24 mouse cellular contexts compared by ENCODE assay signal in genomic region chr9:105537473-105537872, GRCm38 (mm10). TPM values are rescaled to one million over a fixed set of nuclear protein-coding genes. Genes with fewer than 3 reads are reported as not detected.
DNase-seq lines count a peak whose midpoint lies in the region; ATAC-seq and TF ChIP-seq lines count a peak whose summit lies in the region.
"Had no signal": no experiment of that assay in that cellular context is flagged by ENCODE, and none has a peak within 500 bp of the region (broad histone marks: within the 10 kb centered on the region; RNA-seq: fewer than 3 reads in every experiment).

No protein-coding gene starts in this region.

- 0 out of 2 replicates have a peak overlapping the region, but pooled peaks have one; percentile 5 for H3K27ac ChIP-seq in neural tube, embryonic 13.5 days (replicated peaks)
- no peak overlapping the region for H3K27ac ChIP-seq in intestine, postnatal 0 days (ENCODE audit: low read depth, low read length)
- peak overlapping the region; percentile 77 for H3K27ac ChIP-seq in stomach, embryonic 16.5 days (ENCODE audit: low read length)
- H3K27ac ChIP-seq in liver, embryonic 12.5 days = no peak overlapping the region
- H3K27ac ChIP-seq in hindbrain, embryonic 16.5 days (ENCODE audit: low read depth, low read length) = no peak overlapping the region
- H3K27ac ChIP-seq: heart, embryonic 15.5 days; midbrain, embryonic 15.5 days had no signal

- H3K9me3 ChIP-seq in neural tube, embryonic 13.5 days = no peaks in the 10 kb centered on the region
- no peaks in the 10 kb centered on the region for H3K9me3 ChIP-seq in intestine, postnatal 0 days (ENCODE audit: control insufficient read depth)
- H3K9me3 ChIP-seq in stomach, embryonic 16.5 days (replicated peaks; ENCODE audit: control insufficient read depth, low read length) = no peaks in the 10 kb centered on the region
- no peaks in the 10 kb centered on the region for H3K9me3 ChIP-seq in liver, embryonic 12.5 days (replicated peaks)
- no peaks in the 10 kb centered on the region; the same call in 1 of the 2 replicates for H3K9me3 ChIP-seq in hindbrain, embryonic 16.5 days (ENCODE audit: control insufficient read depth, low read length)
- H3K9me3 ChIP-seq: heart, embryonic 15.5 days; midbrain, embryonic 15.5 days had no signal

- 31% methylated on average over 8 of the region's 8 CpGs for WGBS in neural tube, embryonic 13.5 days
- 27% methylated on average over 8 of the region's 8 CpGs for WGBS in intestine, postnatal 0 days
- 36% methylated on average over 8 of the region's 8 CpGs for WGBS in stomach, embryonic 16.5 days
- WGBS in liver, embryonic 12.5 days (ENCODE audit: insufficient replicate concordance) = 50% methylated on average over 8 of the region's 8 CpGs
- WGBS in hindbrain, embryonic 16.5 days = 28% methylated on average over 8 of the region's 8 CpGs

- H3K4me1 ChIP-seq in neural tube, embryonic 13.5 days (replicated peaks) = peaks cover 18% of the 10 kb centered on the region
- no peaks in the 10 kb centered on the region for H3K4me1 ChIP-seq in intestine, postnatal 0 days (replicated peaks; ENCODE audit: control insufficient read depth, insufficient read depth, low read length)
- H3K4me1 ChIP-seq in stomach, embryonic 16.5 days (ENCODE audit: control insufficient read depth, insufficient read depth, low read length) = no peaks in the 10 kb centered on the region; the same call in 1 of the 2 replicates
- no peaks in the 10 kb centered on the region for H3K4me1 ChIP-seq in liver, embryonic 12.5 days
- peaks cover 5% of the 10 kb centered on the region for H3K4me1 ChIP-seq in hindbrain, embryonic 16.5 days (ENCODE audit: control insufficient read depth, insufficient read depth, low read depth, low read length)

- H3K36me3 ChIP-seq in neural tube, embryonic 13.5 days = no peaks in the 10 kb centered on the region
- no peaks in the 10 kb centered on the region for H3K36me3 ChIP-seq in intestine, postnatal 0 days (ENCODE audit: control insufficient read depth, insufficient read depth)
- no peaks in the 10 kb centered on the region for H3K36me3 ChIP-seq in stomach, embryonic 16.5 days (ENCODE audit: control insufficient read depth, insufficient read depth, low read length)
- H3K36me3 ChIP-seq in liver, embryonic 12.5 days = no peaks in the 10 kb centered on the region
- H3K36me3 ChIP-seq in hindbrain, embryonic 16.5 days (ENCODE audit: control insufficient read depth, insufficient read depth, low read length) = no peaks in the 10 kb centered on the region
- H3K36me3 ChIP-seq: heart, embryonic 15.5 days; midbrain, embryonic 15.5 days had no signal

- no peak overlapping the region for H3K4me3 ChIP-seq in neural tube, embryonic 13.5 days
- no peak overlapping the region for H3K4me3 ChIP-seq in intestine, postnatal 0 days (ENCODE audit: low read depth, low read length)
- no peak overlapping the region for H3K4me3 ChIP-seq in stomach, embryonic 16.5 days (replicated peaks; ENCODE audit: low read length)
- no peak overlapping the region for H3K4me3 ChIP-seq in liver, embryonic 12.5 days
- H3K4me3 ChIP-seq in hindbrain, embryonic 16.5 days (ENCODE audit: low read length) = no peak overlapping the region
- H3K4me3 ChIP-seq: heart, embryonic 15.5 days; megakaryocyte, embryonic 14.5 days; midbrain, embryonic 15.5 days; myocyte had no signal

- DNase-seq in neural tube, embryonic 10.5 days (ENCODE audit: extremely low spot score, low spot score) = no peak
- peak; percentile 41 for DNase-seq in brain, adult 2 months (ENCODE audit: low read depth, low spot score)
- DNase-seq: cerebellum, adult 11-12 months; cerebellum, postnatal 25 days; embryo, embryonic 11 days; gastrocnemius, postnatal 14 days; heart, adult 18-20 months; kidney, adult 8-10 months; kidney, postnatal 4 days; liver; liver, postnatal 0 days; lung, postnatal 10 days; thymus, postnatal 25 days had no signal

- ATAC-seq in neural tube, embryonic 13.5 days (ENCODE audit: low read depth) = no peak
- ATAC-seq in intestine, postnatal 0 days = peak; percentile 66
- peak; percentile 66; the same call in 1 of the 2 replicates for ATAC-seq in stomach, embryonic 16.5 days (ENCODE audit: insufficient read depth, low FRiP score)
- ATAC-seq in liver, embryonic 12.5 days = no peak
- no peak for ATAC-seq in hindbrain, embryonic 16.5 days
- ATAC-seq: activated CD4-positive, CD25-positive, alpha-beta regulatory T cell, adult 4 months; liver, postnatal 0 days; midbrain, embryonic 15.5 days; Patski had no signal

- no peak overlapping the region for H3K9ac ChIP-seq in neural tube, embryonic 13.5 days
- no peak overlapping the region for H3K9ac ChIP-seq in intestine, postnatal 0 days (ENCODE audit: low read depth, low read length)
- H3K9ac ChIP-seq in stomach, embryonic 16.5 days (ENCODE audit: low read length) = no peak overlapping the region
- no peak overlapping the region for H3K9ac ChIP-seq in liver, embryonic 12.5 days
- no peak overlapping the region for H3K9ac ChIP-seq in hindbrain, embryonic 16.5 days (ENCODE audit: low read depth, low read length)
- H3K9ac ChIP-seq: heart, embryonic 15.5 days; liver, postnatal 0 days; midbrain, embryonic 15.5 days had no signal

- H3K4me2 ChIP-seq in neural tube, embryonic 13.5 days = no peak overlapping the region
- H3K4me2 ChIP-seq in intestine, postnatal 0 days (replicated peaks; ENCODE audit: low read depth) = no peak overlapping the region
- no peak overlapping the region for H3K4me2 ChIP-seq in stomach, embryonic 16.5 days (ENCODE audit: low read depth, low read length)
- no peak overlapping the region for H3K4me2 ChIP-seq in liver, embryonic 12.5 days
- H3K4me2 ChIP-seq in hindbrain, embryonic 16.5 days (ENCODE audit: low read length) = no peak overlapping the region
- H3K4me2 ChIP-seq: heart, embryonic 15.5 days; midbrain, embryonic 15.5 days had no signal

- no peaks in the 10 kb centered on the region for H3K27me3 ChIP-seq in neural tube, embryonic 13.5 days
- no peaks in the 10 kb centered on the region for H3K27me3 ChIP-seq in intestine, postnatal 0 days (replicated peaks; ENCODE audit: control insufficient read depth, insufficient read depth, low read length)
- H3K27me3 ChIP-seq in stomach, embryonic 16.5 days (ENCODE audit: control insufficient read depth, insufficient read depth, low read length) = no peaks in the 10 kb centered on the region
- H3K27me3 ChIP-seq in liver, embryonic 12.5 days (replicated peaks) = no peaks in the 10 kb centered on the region
- no peaks in the 10 kb centered on the region for H3K27me3 ChIP-seq in hindbrain, embryonic 16.5 days (replicated peaks; ENCODE audit: control insufficient read depth, insufficient read depth, low read length)
- H3K27me3 ChIP-seq: heart, embryonic 15.5 days; megakaryocyte, embryonic 14.5 days; midbrain, embryonic 15.5 days; Patski had no signal

- no peak for TF ChIP-seq CTCF in intestine, postnatal 0 days (IDR thresholded peaks at IDR 0.05; ENCODE audit: low read depth)

RNA-seq across cellular contexts. Expression of gene Atp2c1, which starts 10.4 kb away (rescaled TPM):
- polyA plus RNA-seq in neural tube, embryonic 13.5 days (2015; fragmentation: Nextera tagmentation; extraction: Ambion mirVana) = 97.1 and 100 TPM in 2 replicates
- 22.9 and 26.9 TPM in 2 replicates for polyA plus RNA-seq in intestine, postnatal 0 days (2015; fragmentation: Nextera tagmentation; extraction: Ambion mirVana)
- 58.0 and 62.7 TPM in 2 replicates for polyA plus RNA-seq in stomach, embryonic 16.5 days (2015; fragmentation: Nextera tagmentation; extraction: Ambion mirVana)
- polyA plus RNA-seq in liver, embryonic 12.5 days (2016; fragmentation: Nextera tagmentation; extraction: Ambion mirVana) = 33.8 and 34.1 TPM in 2 replicates
- polyA plus RNA-seq in hindbrain, embryonic 16.5 days (2015; fragmentation: Nextera tagmentation; extraction: Ambion mirVana) = 96.7 and 105 TPM in 2 replicates

Comparison
In these comparisons a context has a peak if more than half of its experiments do, and no peak if none do; other contexts are left out.
1. ATAC-seq: peak in intestine, postnatal 0 days (single experiment) and stomach, embryonic 16.5 days (single experiment); none in neural tube, embryonic 13.5 days (single experiment), liver, embryonic 12.5 days (single experiment) and hindbrain, embryonic 16.5 days (single experiment).
2. H3K27ac ChIP-seq: peak in neural tube, embryonic 13.5 days (single experiment) and stomach, embryonic 16.5 days (single experiment); none in intestine, postnatal 0 days (single experiment), liver, embryonic 12.5 days (single experiment) and hindbrain, embryonic 16.5 days (single experiment).